Mouse (Mus musculus): ENCODE data around the gene Gsg1. TPM values are rescaled to one million over a fixed set of nuclear protein-coding genes. Genes with fewer than 3 reads are reported as not detected.

Gsg1 gene
- polyA plus RNA-seq, 1 experiment from 2014 or later: 0.74 TPM

GRCm38 (mm10) chr6:135205802-135206201 is 48.3 kb downstream of the Gsg1 start:
- Histone ChIP-seq H3K27ac (replicated peaks in 1 of 2; ENCODE audit: control insufficient read depth in 1 of 2, insufficient read depth in 1 of 2, low read depth in 2 of 2, low read length in 2 of 2) (no peak overlapping the region), H3K36me3 (ENCODE audit: control insufficient read depth, insufficient read depth, low read length) (no peaks in the 10 kb centered on the region), H3K4me1 (ENCODE audit: control insufficient read depth in 2 of 2, insufficient read depth in 2 of 2, low read length in 2 of 2) (no peaks in the 10 kb centered on the region), H3K9me3 (ENCODE audit: control insufficient read depth, low read length) (no peaks in the 10 kb centered on the region), H3K4me2 (ENCODE audit: low read length) (no peak overlapping the region), H3K4me3 (ENCODE audit: control insufficient read depth in 1 of 2, insufficient read depth in 1 of 2, low read depth in 1 of 2, low read length in 2 of 2) (no peak overlapping the region), H3K27me3 (ENCODE audit: control insufficient read depth, insufficient read depth, low read length) (no peaks in the 10 kb centered on the region), H3K9ac (ENCODE audit: low read length) (no peak overlapping the region)
- no peak for ATAC-seq (ENCODE audit: insufficient number of reproducible peaks, insufficient read depth, low FRiP score, low read depth)
- WGBS: 83% methylated on average over 4 of the region's 4 CpGs

GRCm38 (mm10) chr6:135204869-135205268 is 49.3 kb downstream of the Gsg1 start:
- Histone ChIP-seq H3K9ac (ENCODE audit: low read length) (no peak overlapping the region), H3K9me3 (ENCODE audit: control insufficient read depth, low read length) (no peaks in the 10 kb centered on the region), H3K27ac (replicated peaks in 1 of 2; ENCODE audit: control insufficient read depth in 1 of 2, insufficient read depth in 1 of 2, low read depth in 2 of 2, low read length in 2 of 2) (no peak overlapping the region), H3K4me3 (ENCODE audit: control insufficient read depth in 1 of 2, insufficient read depth in 1 of 2, low read depth in 1 of 2, low read length in 2 of 2) (no peak overlapping the region), H3K27me3 (ENCODE audit: control insufficient read depth, insufficient read depth, low read length) (no peaks in the 10 kb centered on the region), H3K4me2 (ENCODE audit: low read length) (no peak overlapping the region), H3K4me1 (ENCODE audit: control insufficient read depth in 2 of 2, insufficient read depth in 2 of 2, low read length in 2 of 2) (no peaks in the 10 kb centered on the region), H3K36me3 (ENCODE audit: control insufficient read depth, insufficient read depth, low read length) (no peaks in the 10 kb centered on the region)
- no peak for ATAC-seq (ENCODE audit: insufficient number of reproducible peaks, insufficient read depth, low FRiP score, low read depth)
- 58% methylated on average over 4 of the region's 4 CpGs for whole genome bisulfite sequencing

- Histone ChIP-seq H3K4me1 (ENCODE audit: control insufficient read depth in 2 of 2, insufficient read depth in 2 of 2, low read length in 2 of 2) (peaks cover 0 to under 1% of the 10 kb centered on the region in 2 experiments; a peak in 2 of 4 replicates), H3K9ac (ENCODE audit: low read length) (no peak overlapping the region), H3K36me3 (ENCODE audit: control insufficient read depth, insufficient read depth, low read length) (no peaks in the 10 kb centered on the region), H3K27ac (replicated peaks in 1 of 2; ENCODE audit: control insufficient read depth in 1 of 2, insufficient read depth in 1 of 2, low read depth in 2 of 2, low read length in 2 of 2) (no peak overlapping the region), H3K27me3 (ENCODE audit: control insufficient read depth, insufficient read depth, low read length) (no peaks in the 10 kb centered on the region), H3K4me3 (ENCODE audit: control insufficient read depth in 1 of 2, insufficient read depth in 1 of 2, low read depth in 1 of 2, low read length in 2 of 2) (no peak overlapping the region), H3K4me2 (ENCODE audit: low read length) (no peak overlapping the region), H3K9me3 (ENCODE audit: control insufficient read depth, low read length) (no peaks in the 10 kb centered on the region)
- no peak for ATAC-seq (ENCODE audit: insufficient number of reproducible peaks, insufficient read depth, low FRiP score, low read depth)
- 68% methylated on average over 6 of the region's 6 CpGs for WGBS
Observed at GRCm38 (mm10) chr6:135203737-135204136, 50.4 kb downstream of the Gsg1 start.

GRCm38 (mm10) chr6:135202668-135203067 is 51.5 kb downstream of the Gsg1 start:
- 85% methylated on average over 6 of the region's 6 CpGs for WGBS
- ATAC-seq (ENCODE audit: insufficient number of reproducible peaks, insufficient read depth, low FRiP score, low read depth): no peak
- no peak overlapping the region for H3K4me3 ChIP-seq (ENCODE audit: control insufficient read depth in 1 of 2, insufficient read depth in 1 of 2, low read depth in 1 of 2, low read length in 2 of 2)
- no peak overlapping the region for H3K27ac ChIP-seq (replicated peaks in 1 of 2; ENCODE audit: control insufficient read depth in 1 of 2, insufficient read depth in 1 of 2, low read depth in 2 of 2, low read length in 2 of 2)
- no peaks in the 10 kb centered on the region for H3K9me3 ChIP-seq (ENCODE audit: control insufficient read depth, low read length)
- no peak overlapping the region for H3K9ac ChIP-seq (ENCODE audit: low read length)
- no peak overlapping the region for H3K4me2 ChIP-seq (ENCODE audit: low read length)
- H3K36me3 ChIP-seq (ENCODE audit: control insufficient read depth, insufficient read depth, low read length): no peaks in the 10 kb centered on the region
- H3K4me1 ChIP-seq (ENCODE audit: control insufficient read depth in 2 of 2, insufficient read depth in 2 of 2, low read length in 2 of 2): peaks cover 1 to 6% of the 10 kb centered on the region in 2 experiments; a peak in 3 of 4 replicates
- H3K27me3 ChIP-seq (ENCODE audit: control insufficient read depth, insufficient read depth, low read length): no peaks in the 10 kb centered on the region

- H3K36me3 ChIP-seq (ENCODE audit: control insufficient read depth, insufficient read depth, low read length): no peaks in the 10 kb centered on the region
- no peak overlapping the region for H3K4me3 ChIP-seq (ENCODE audit: control insufficient read depth in 1 of 2, insufficient read depth in 1 of 2, low read depth in 1 of 2, low read length in 2 of 2)
- peaks cover 4 to 6% of the 10 kb centered on the region in 2 experiments; a peak in 3 of 4 replicates for H3K4me1 ChIP-seq (ENCODE audit: control insufficient read depth in 2 of 2, insufficient read depth in 2 of 2, low read length in 2 of 2)
- H3K9me3 ChIP-seq (ENCODE audit: control insufficient read depth, low read length): no peaks in the 10 kb centered on the region
- ATAC-seq (ENCODE audit: insufficient number of reproducible peaks, insufficient read depth, low FRiP score, low read depth): no peak
- no peaks in the 10 kb centered on the region for H3K27me3 ChIP-seq (ENCODE audit: control insufficient read depth, insufficient read depth, low read length)
- no peak overlapping the region for H3K4me2 ChIP-seq (ENCODE audit: low read length)
- no peak overlapping the region for H3K9ac ChIP-seq (ENCODE audit: low read length)
- no peak overlapping the region for H3K27ac ChIP-seq (replicated peaks in 1 of 2; ENCODE audit: control insufficient read depth in 1 of 2, insufficient read depth in 1 of 2, low read depth in 2 of 2, low read length in 2 of 2)
- WGBS: 86% methylated on average over 16 of the region's 16 CpGs
Observed at GRCm38 (mm10) chr6:135200122-135200957, 53.8 kb downstream of the Gsg1 start.

GRCm38 (mm10) chr6:135198726-135199125 is 55.4 kb downstream of the Gsg1 start:
- H3K9ac ChIP-seq (ENCODE audit: low read length): peak overlapping the region; percentile 83
- ATAC-seq (ENCODE audit: insufficient number of reproducible peaks, insufficient read depth, low FRiP score, low read depth): no peak
- 58% methylated on average over 6 of the region's 6 CpGs for WGBS

GRCm38 (mm10) chr6:135197921-135198532 is 56.1 kb downstream of the Gsg1 start, which contains the start of the genes Fam234b and Hebp1:
Gene Fam234b, plus strand, starts transcription at chr6:135197977.
Gene Hebp1, minus strand, starts transcription at chr6:135198022.
- H3K36me3 ChIP-seq (ENCODE audit: control insufficient read depth, insufficient read depth, low read length): no peaks in the 10 kb centered on the region
- under 1% methylated on average over 50 of the region's 52 CpGs for WGBS
- no peaks in the 10 kb centered on the region for H3K27me3 ChIP-seq (ENCODE audit: control insufficient read depth, insufficient read depth, low read length)
- H3K9ac ChIP-seq (ENCODE audit: low read length): peak within 1 kb of the TSS; percentile 83
- peak within 1 kb of the TSS; percentile 72 for H3K4me2 ChIP-seq (ENCODE audit: low read length)
- peak; percentile 83 for ATAC-seq (ENCODE audit: insufficient number of reproducible peaks, insufficient read depth, low FRiP score, low read depth)
- H3K9me3 ChIP-seq (ENCODE audit: control insufficient read depth, low read length): no peaks in the 10 kb centered on the region
- H3K27ac ChIP-seq (replicated peaks in 1 of 2; ENCODE audit: control insufficient read depth in 1 of 2, insufficient read depth in 1 of 2, low read depth in 2 of 2, low read length in 2 of 2): 0 out of 4 replicates have a peak within 1 kb of the TSS, but pooled peaks of 1 of the 2 experiments have one; percentile 29
- H3K4me1 ChIP-seq (ENCODE audit: control insufficient read depth in 2 of 2, insufficient read depth in 2 of 2, low read length in 2 of 2): peaks cover 4 to 10% of the 10 kb centered on the region in 2 experiments
- peak within 1 kb of the TSS; percentile 69 to 85 for H3K4me3 ChIP-seq (ENCODE audit: control insufficient read depth in 1 of 2, insufficient read depth in 1 of 2, low read depth in 1 of 2, low read length in 2 of 2)

More at GRCm38 (mm10) chr6:135198726-135199125, 55.4 kb downstream of the Gsg1 start:
- peaks cover 4 to 6% of the 10 kb centered on the region in 2 experiments; a peak in 3 of 4 replicates for H3K4me1 ChIP-seq (ENCODE audit: control insufficient read depth in 2 of 2, insufficient read depth in 2 of 2, low read length in 2 of 2)
- no peaks in the 10 kb centered on the region for H3K27me3 ChIP-seq (ENCODE audit: control insufficient read depth, insufficient read depth, low read length)
- H3K9me3 ChIP-seq (ENCODE audit: control insufficient read depth, low read length): no peaks in the 10 kb centered on the region
- peak overlapping the region; percentile 72 for H3K4me2 ChIP-seq (ENCODE audit: low read length)
- no peaks in the 10 kb centered on the region for H3K36me3 ChIP-seq (ENCODE audit: control insufficient read depth, insufficient read depth, low read length)
- H3K4me3 ChIP-seq (ENCODE audit: control insufficient read depth in 1 of 2, insufficient read depth in 1 of 2, low read depth in 1 of 2, low read length in 2 of 2): peak overlapping the region in 1 of 2 experiments; percentile 85; a peak in 2 of 4 replicates
- H3K27ac ChIP-seq (replicated peaks in 1 of 2; ENCODE audit: control insufficient read depth in 1 of 2, insufficient read depth in 1 of 2, low read depth in 2 of 2, low read length in 2 of 2): no peak overlapping the region
